Mouse (Mus musculus) testis, adult 2 months (tissue): ENCODE data around the gene Tspan9. TPM values are rescaled to one million over a fixed set of nuclear protein-coding genes. Genes with fewer than 3 reads are reported as not detected.

Experiments
- H3K27ac ChIP-seq: fragments of 200-500 bp; 2 replicates; pipeline ENCODE4 v1.5.1; 2012; ENCODE audit warnings: low read depth, low read length; ENCODE audit not compliant: control insufficient read depth, insufficient read depth
- H3K27me3 ChIP-seq: fragments of 200-500 bp; 2 replicates; pipeline ENCODE4 v1.6.1; 2012; ENCODE audit warnings: mild to moderate bottlenecking, low read length, moderate library complexity; ENCODE audit not compliant: control insufficient read depth, insufficient read depth
- H3K36me3 ChIP-seq: fragments of 200-500 bp; 2 replicates; pipeline ENCODE4 v1.6.1; 2012; ENCODE audit warnings: mild to moderate bottlenecking, low read length; ENCODE audit not compliant: control insufficient read depth, insufficient read depth
- H3K4me1 ChIP-seq: fragments of 200-500 bp; 2 replicates; pipeline ENCODE4 v1.6.1; 2012; ENCODE audit warnings: low read length; ENCODE audit not compliant: control insufficient read depth, insufficient read depth
- H3K4me3 ChIP-seq: fragments of 200-500 bp; 2 replicates; pipeline ENCODE4 v1.5.1; 2012; ENCODE audit warnings: low read depth, mild to moderate bottlenecking, low read length, moderate library complexity, mixed read lengths; ENCODE audit not compliant: control insufficient read depth
- CTCF ChIP-seq: fragments of 200-500 bp; IDR thresholded peaks from 2 replicates; pipeline ENCODE4 v1.5.1; 2012; ENCODE audit warnings: low read depth, mild to moderate bottlenecking, inconsistent platforms, low read length, moderate library complexity; ENCODE audit not compliant: control insufficient read depth, insufficient read depth, insufficient replicate concordance
- POLR2A ChIP-seq: fragments of 200-500 bp; IDR thresholded peaks from 2 replicates; pipeline ENCODE4 v1.6.1; 2012; ENCODE audit warnings: low read depth, mild to moderate bottlenecking, inconsistent platforms, low read length, moderate library complexity; ENCODE audit not compliant: control insufficient read depth
- polyA plus RNA-seq: library from polyadenylated mRNA; depleted of rRNA; stranded (reverse); fragments of >200 nt; gene quantifications from 2 replicates; pipeline ENCODE4 v1.2.3, GENCODE M21; 2012

Tspan9 gene
- polyA plus RNA-seq, 1 experiment: 3.5 TPM

GRCm38 (mm10) chr6:128010135-128010971 lies 133.0 kb downstream of the Tspan9 start:
- no peaks in the 10 kb centered on the region for H3K27me3 ChIP-seq
- no peak overlapping the region for H3K4me3 ChIP-seq
- H3K36me3 ChIP-seq: no peaks in the 10 kb centered on the region
- no peak for TF ChIP-seq POLR2A
- no peak for TF ChIP-seq CTCF
- no peaks in the 10 kb centered on the region for H3K4me1 ChIP-seq
- no peak overlapping the region; the same call in 1 of the 2 replicates for H3K27ac ChIP-seq

- H3K4me3 ChIP-seq: no peak overlapping the region
- H3K4me1 ChIP-seq: no peaks in the 10 kb centered on the region
These were observed 135.3 kb downstream of the Tspan9 start for GRCm38 (mm10) chr6:128007982-128008562.

GRCm38 (mm10) chr6:128007241-128007701 lies 136.1 kb downstream of the Tspan9 start:
- no peak overlapping the region for H3K27ac ChIP-seq
- TF ChIP-seq CTCF (no peak), POLR2A (no peak)
- no peaks in the 10 kb centered on the region for H3K36me3 ChIP-seq
- no peaks in the 10 kb centered on the region for H3K27me3 ChIP-seq
- H3K4me1 ChIP-seq: no peaks in the 10 kb centered on the region
- H3K4me3 ChIP-seq: no peak overlapping the region

More at GRCm38 (mm10) chr6:128007982-128008562, 135.3 kb downstream of the Tspan9 start:
- TF ChIP-seq POLR2A (no peak), CTCF (no peak)
- Histone ChIP-seq H3K27me3 (no peaks in the 10 kb centered on the region), H3K36me3 (no peaks in the 10 kb centered on the region), H3K27ac (no peak overlapping the region)

- no peak for TF ChIP-seq POLR2A
- no peak for TF ChIP-seq CTCF
- Histone ChIP-seq H3K36me3 (no peaks in the 10 kb centered on the region), H3K27ac (no peak overlapping the region), H3K27me3 (no peaks in the 10 kb centered on the region), H3K4me3 (no peak overlapping the region), H3K4me1 (no peaks in the 10 kb centered on the region)
These were observed 137.2 kb downstream of the Tspan9 start for GRCm38 (mm10) chr6:128006156-128006555.

- no peaks in the 10 kb centered on the region for H3K4me1 ChIP-seq
- no peaks in the 10 kb centered on the region for H3K27me3 ChIP-seq
- H3K27ac ChIP-seq: no peak overlapping the region
- no peaks in the 10 kb centered on the region for H3K36me3 ChIP-seq
- TF ChIP-seq POLR2A (no peak), CTCF (no peak)
- H3K4me3 ChIP-seq: no peak overlapping the region
These were observed 138.8 kb downstream of the Tspan9 start for GRCm38 (mm10) chr6:128004544-128004943.

- TF ChIP-seq POLR2A (no peak), CTCF (no peak)
- H3K27me3 ChIP-seq: no peaks in the 10 kb centered on the region
- H3K4me3 ChIP-seq: no peak overlapping the region
- H3K4me1 ChIP-seq: no peaks in the 10 kb centered on the region
- no peak overlapping the region for H3K27ac ChIP-seq
- H3K36me3 ChIP-seq: no peaks in the 10 kb centered on the region
These were observed 139.9 kb downstream of the Tspan9 start for GRCm38 (mm10) chr6:128003542-128003941.

- Histone ChIP-seq H3K36me3 (no peaks in the 10 kb centered on the region), H3K27me3 (no peaks in the 10 kb centered on the region), H3K4me1 (no peaks in the 10 kb centered on the region), H3K4me3 (no peak overlapping the region), H3K27ac (no peak overlapping the region; the same call in 1 of the 2 replicates)
- TF ChIP-seq POLR2A (no peak), CTCF (no peak)
These were observed 140.7 kb downstream of the Tspan9 start for GRCm38 (mm10) chr6:128002667-128003066.
